In genomic region chr1:105891032-105891725, GRCm38 (mm10) we compare ENCODE assay signal across 8 mouse cellular contexts.
A peak's percentile ranks its signal among the peaks of the same experiment; 100 is the strongest.
DNase-seq lines count a peak whose midpoint lies in the region; ATAC-seq and TF ChIP-seq lines count a peak whose summit lies in the region.

No protein-coding gene starts in this region.

- TF ChIP-seq CTCF in left cerebral cortex, adult 2 months (IDR thresholded peaks at IDR 0.05), result peak; percentile 78

- no peak overlapping the region for H3K27ac ChIP-seq in left cerebral cortex, adult 2 months

- no peak overlapping the region for H3K4me3 ChIP-seq in left cerebral cortex, adult 2 months

- peak; percentile 81 for ATAC-seq in cerebellum, adult (ENCODE audit: insufficient number of reproducible peaks, low FRiP score, low TSS enrichment)
- ATAC-seq in inflammation-experienced regulatory T-cells, adult 6 months, result peak; percentile 85
- peak; percentile 92 for ATAC-seq in megakaryocyte-erythroid progenitor cell, adult 5-6 weeks (replicated peaks; ENCODE audit: low FRiP score, low TSS enrichment, poor library complexity, severe bottlenecking)

- DNase-seq in Muller cell, postnatal 12 days (ENCODE audit: inconsistent ontology term), result peak; percentile 82
- DNase-seq in frontal cortex, postnatal 14 days (ENCODE audit: low spot score in 2 of 2), result peak; percentile 31 to 74
- peak; percentile 80 to 84 for DNase-seq in left cerebral cortex, adult 2 months (ENCODE audit: extremely low spot score in 1 of 2, low spot score in 2 of 2)
- peak; percentile 32 to 43 for DNase-seq in right cerebral cortex, postnatal 36 days (ENCODE audit: low spot score in 2 of 2)
- DNase-seq in yolk sac, embryonic 10.5 days (ENCODE audit: low spot score), result peak; percentile 60

- intact Hi-C loops in left cerebral cortex, adult 2 months (cut with DNase I), result loop anchor here (1.0 to 10.0 kb wide), 4 partner anchors 56 to 504 kb away; partner anchors contain the start of gene Zcchc2
